Mouse (Mus musculus): ENCODE measurements around the gene Ier3. TPM values are rescaled to one million over a fixed set of nuclear protein-coding genes. Genes with fewer than 3 reads are reported as not detected.

The Ier3 gene
- total RNA-seq (2023) = 100 to 1,000 TPM; 101 to 116 TPM

GRCm38 (mm10) chr17:35821439-35822430 lies at the start of gene Ier3:
Gene Ier3 (plus strand): TSS chr17:35821684.

GRCm38 (mm10) chr17:35822964-35823937 lies 1.8 kb downstream of the Ier3 start, which contains the start of gene Flot1:
Gene Flot1 (plus strand): TSS chr17:35823230.

GRCm38 (mm10) chr17:35838122-35838544 lies 16.6 kb downstream of the Ier3 start, which contains the start of gene Tubb5:
Gene Tubb5 (minus strand): TSS chr17:35838306.

GRCm38 (mm10) chr17:35841076-35841950 lies 19.8 kb downstream of the Ier3 start, which contains the start of gene Mdc1:
Gene Mdc1 (plus strand): TSS chr17:35841515.

GRCm38 (mm10) chr17:35861198-35861857 lies 39.8 kb downstream of the Ier3 start, which contains the start of gene Nrm:
Gene Nrm (plus strand): TSS chr17:35861318.

GRCm38 (mm10) chr17:35865481-35866280 lies 44.2 kb downstream of the Ier3 start, which contains the start of gene Ppp1r18:
Gene Ppp1r18 (plus strand): TSS chr17:35865593.

Other genes starting within 250 kb of the Ier3 start
- not detected for gene Sfta2, start 220.1 kb upstream of the Ier3 start, total RNA-seq (2023)
- not detected for gene Gm9573, start 195.0 kb upstream of the Ier3 start, total RNA-seq (2023)
- not detected for gene Mucl3, start 178.0 kb upstream of the Ier3 start, total RNA-seq (2023)
- 10 to 100 TPM; 11.3 to 12.6 TPM for gene Vars2, start 154.1 kb upstream of the Ier3 start, total RNA-seq (2023)
- gene Gtf2h4, start 147.9 kb upstream of the Ier3 start, total RNA-seq (2023) = 10 to 100 TPM; 13.9 to 14.0 TPM
- gene Ddr1, start 117.1 kb upstream of the Ier3 start, total RNA-seq (2023) = under 1 TPM; 0.18 to 0.51 TPM
- gene Flot1, start 1.5 kb downstream of the Ier3 start, total RNA-seq (2023) = 100 to 1,000 TPM; 163 to 179 TPM
- gene Tubb5, start 16.6 kb downstream of the Ier3 start, total RNA-seq (2023) = 100 to 1,000 TPM; 489 to 531 TPM
- 10 to 100 TPM; 37.2 to 40.1 TPM for gene Mdc1, start 19.8 kb downstream of the Ier3 start, total RNA-seq (2023)
- gene Nrm, start 39.6 kb downstream of the Ier3 start, total RNA-seq (2023) = 10 to 100 TPM; 41.2 to 45.3 TPM
- 100 to 1,000 TPM; 261 to 289 TPM for gene Ppp1r18, start 43.9 kb downstream of the Ier3 start, total RNA-seq (2023)
- gene Dhx16, start 58.1 kb downstream of the Ier3 start, total RNA-seq (2023) = 10 to 100 TPM; 66.1 to 74.8 TPM
- gene 2310061I04Rik, start 75.7 kb downstream of the Ier3 start, total RNA-seq (2023) = 10 to 100 TPM; 12.3 to 12.7 TPM
- gene Atat1, start 88.4 kb downstream of the Ier3 start, total RNA-seq (2023) = 10 to 100 TPM; 13.7 to 14.9 TPM
- gene Mrps18b, start 94.7 kb downstream of the Ier3 start, total RNA-seq (2023) = 10 to 100 TPM; 16.8 to 20.6 TPM
- gene Ppp1r10, start 94.8 kb downstream of the Ier3 start, total RNA-seq (2023) = 100 to 1,000 TPM; 215 to 217 TPM
- 10 to 100 TPM; 62.8 to 64.8 TPM for gene Abcf1, start 148.1 kb downstream of the Ier3 start, total RNA-seq (2023)
- gene Gnl1, start 158.2 kb downstream of the Ier3 start, total RNA-seq (2023) = 10 to 100 TPM; 38.0 to 39.9 TPM
- gene Prr3, start 158.6 kb downstream of the Ier3 start, total RNA-seq (2023) = 10 to 100 TPM; 20.8 to 21.4 TPM
- gene H2-T24, start 198.9 kb downstream of the Ier3 start, total RNA-seq (2023) = 10 to 100 TPM; 34.1 to 43.9 TPM
- 100 to 1,000 TPM; 152 to 158 TPM for gene H2-T23, start 211.2 kb downstream of the Ier3 start, total RNA-seq (2023)
- gene H2-T22, start 221.1 kb downstream of the Ier3 start, total RNA-seq (2023) = 10 to 100 TPM; 26.7 to 31.3 TPM
- under 1 TPM in 1 of 2 experiments, not detected in 1; 0.35 TPM for gene Gm6034, start 221.3 kb downstream of the Ier3 start, total RNA-seq (2023)
- gene Gm11127, start 236.7 kb downstream of the Ier3 start, total RNA-seq (2023) = 10 to 100 TPM; 28.3 to 31.6 TPM